Mouse (Mus musculus): Measurements from ENCODE around the gene Pnpla8. TPM values are rescaled to one million over a fixed set of nuclear protein-coding genes. Genes with fewer than 3 reads are reported as not detected.

Gene Pnpla8
- polyA plus RNA-seq, 1 experiment, result 3.8 TPM

GRCm38 (mm10) chr12:44245739-44246138, 24.6 kb downstream of the Pnpla8 start:
- Histone ChIP-seq H3K4me1 (ENCODE audit: control insufficient read depth, insufficient read depth, insufficient read length, low read length) (no peaks in the 10 kb centered on the region; the same call in 1 of the 2 replicates), H3K36me3 (ENCODE audit: control insufficient read depth, insufficient read depth, low read length) (no peaks in the 10 kb centered on the region), H3K27ac (ENCODE audit: insufficient read depth, low read depth, low read length) (no peak overlapping the region), H3K27me3 (ENCODE audit: control insufficient read depth, insufficient read depth, low read length) (no peaks in the 10 kb centered on the region), H3K4me3 (ENCODE audit: low read depth, low read length) (no peak overlapping the region)
- WGBS, result 74% methylated on average over 3 of the region's 3 CpGs
- no peak for TF ChIP-seq CTCF (IDR thresholded peaks at IDR 0.05; ENCODE audit: extremely low read depth, insufficient read length, insufficient replicate concordance, low read depth, low read length)
- no peak for TF ChIP-seq POLR2A (IDR thresholded peaks at IDR 0.05; ENCODE audit: low read depth, low read length)

GRCm38 (mm10) chr12:44248309-44248977, 27.3 kb downstream of the Pnpla8 start:
- TF ChIP-seq CTCF (IDR thresholded peaks at IDR 0.05; ENCODE audit: extremely low read depth, insufficient read length, insufficient replicate concordance, low read depth, low read length) (no peak), POLR2A (IDR thresholded peaks at IDR 0.05; ENCODE audit: low read depth, low read length) (no peak)

GRCm38 (mm10) chr12:44262612-44263011, 41.4 kb downstream of the Pnpla8 start:
- Histone ChIP-seq H3K36me3 (ENCODE audit: control insufficient read depth, insufficient read depth, low read length) (no peaks in the 10 kb centered on the region), H3K4me1 (ENCODE audit: control insufficient read depth, insufficient read depth, insufficient read length, low read length) (no peaks in the 10 kb centered on the region), H3K27me3 (ENCODE audit: control insufficient read depth, insufficient read depth, low read length) (no peaks in the 10 kb centered on the region), H3K4me3 (ENCODE audit: low read depth, low read length) (no peak overlapping the region), H3K27ac (ENCODE audit: insufficient read depth, low read depth, low read length) (no peak overlapping the region)
- TF ChIP-seq POLR2A (IDR thresholded peaks at IDR 0.05; ENCODE audit: low read depth, low read length), result no peak

More at GRCm38 (mm10) chr12:44248309-44248977, 27.3 kb downstream of the Pnpla8 start:
- Histone ChIP-seq H3K27me3 (ENCODE audit: control insufficient read depth, insufficient read depth, low read length) (no peaks in the 10 kb centered on the region), H3K27ac (ENCODE audit: insufficient read depth, low read depth, low read length) (no peak overlapping the region), H3K4me1 (ENCODE audit: control insufficient read depth, insufficient read depth, insufficient read length, low read length) (no peaks in the 10 kb centered on the region), H3K4me3 (ENCODE audit: low read depth, low read length) (no peak overlapping the region), H3K36me3 (ENCODE audit: control insufficient read depth, insufficient read depth, low read length) (no peaks in the 10 kb centered on the region)
- 68% methylated on average over 9 of the region's 9 CpGs for WGBS

GRCm38 (mm10) chr12:44265651-44266050, 44.5 kb downstream of the Pnpla8 start:
- Histone ChIP-seq H3K27me3 (ENCODE audit: control insufficient read depth, insufficient read depth, low read length) (no peaks in the 10 kb centered on the region), H3K36me3 (ENCODE audit: control insufficient read depth, insufficient read depth, low read length) (no peaks in the 10 kb centered on the region), H3K27ac (ENCODE audit: insufficient read depth, low read depth, low read length) (no peak overlapping the region), H3K4me3 (ENCODE audit: low read depth, low read length) (no peak overlapping the region), H3K4me1 (ENCODE audit: control insufficient read depth, insufficient read depth, insufficient read length, low read length) (no peaks in the 10 kb centered on the region)
- TF ChIP-seq POLR2A (IDR thresholded peaks at IDR 0.05; ENCODE audit: low read depth, low read length), result no peak
- WGBS, result 62% methylated on average over 3 of the region's 3 CpGs

GRCm38 (mm10) chr12:44267196-44267595, 46.0 kb downstream of the Pnpla8 start:
- TF ChIP-seq CTCF (IDR thresholded peaks at IDR 0.05; ENCODE audit: extremely low read depth, insufficient read length, insufficient replicate concordance, low read depth, low read length) (no peak), POLR2A (IDR thresholded peaks at IDR 0.05; ENCODE audit: low read depth, low read length) (no peak)
- Histone ChIP-seq H3K4me3 (ENCODE audit: low read depth, low read length) (no peak overlapping the region), H3K4me1 (ENCODE audit: control insufficient read depth, insufficient read depth, insufficient read length, low read length) (no peaks in the 10 kb centered on the region), H3K36me3 (ENCODE audit: control insufficient read depth, insufficient read depth, low read length) (no peaks in the 10 kb centered on the region), H3K27me3 (ENCODE audit: control insufficient read depth, insufficient read depth, low read length) (no peaks in the 10 kb centered on the region), H3K27ac (ENCODE audit: insufficient read depth, low read depth, low read length) (no peak overlapping the region)
- WGBS, result 93% methylated on average over 2 of the region's 2 CpGs

- TF ChIP-seq POLR2A (IDR thresholded peaks at IDR 0.05; ENCODE audit: low read depth, low read length), result peak; percentile 79
- TF ChIP-seq CTCF (IDR thresholded peaks at IDR 0.05; ENCODE audit: extremely low read depth, insufficient read length, insufficient replicate concordance, low read depth, low read length), result no peak
- H3K4me3 ChIP-seq (ENCODE audit: low read depth, low read length), result peak overlapping the region; percentile 88
- no peaks in the 10 kb centered on the region for H3K36me3 ChIP-seq (ENCODE audit: control insufficient read depth, insufficient read depth, low read length)
- H3K27ac ChIP-seq (ENCODE audit: insufficient read depth, low read depth, low read length), result peak overlapping the region; percentile 84
- H3K27me3 ChIP-seq (ENCODE audit: control insufficient read depth, insufficient read depth, low read length), result no peaks in the 10 kb centered on the region
- H3K4me1 ChIP-seq (ENCODE audit: control insufficient read depth, insufficient read depth, insufficient read length, low read length), result no peaks in the 10 kb centered on the region
- under 1% methylated on average over 38 of the region's 38 CpGs for whole genome bisulfite sequencing
Observed at GRCm38 (mm10) chr12:44268728-44269302, 47.6 kb downstream of the Pnpla8 start.

GRCm38 (mm10) chr12:44269311-44269831, 48.2 kb downstream of the Pnpla8 start:
- Histone ChIP-seq H3K4me1 (ENCODE audit: control insufficient read depth, insufficient read depth, insufficient read length, low read length) (no peaks in the 10 kb centered on the region), H3K36me3 (ENCODE audit: control insufficient read depth, insufficient read depth, low read length) (no peaks in the 10 kb centered on the region), H3K4me3 (ENCODE audit: low read depth, low read length) (peak overlapping the region; percentile 88), H3K27ac (ENCODE audit: insufficient read depth, low read depth, low read length) (peak overlapping the region; percentile 84), H3K27me3 (ENCODE audit: control insufficient read depth, insufficient read depth, low read length) (no peaks in the 10 kb centered on the region)
- TF ChIP-seq CTCF (IDR thresholded peaks at IDR 0.05; ENCODE audit: extremely low read depth, insufficient read length, insufficient replicate concordance, low read depth, low read length) (no peak), POLR2A (IDR thresholded peaks at IDR 0.05; ENCODE audit: low read depth, low read length) (no peak)
- 1% methylated on average over 46 of the region's 46 CpGs for WGBS

Measured in small intestine, adult 2 months (tissue).